Mouse (Mus musculus): ENCODE measurements around the gene Nfia.
A peak's percentile ranks its signal among the peaks of the same experiment; 100 is the strongest.

The Nfia gene

GRCm38 (mm10) chr4:97941616-97942015, 169.1 kb downstream of the Nfia start:
- DNase-seq (ENCODE audit: low read depth, low spot score): no peak

GRCm38 (mm10) chr4:97944309-97944708, 171.8 kb downstream of the Nfia start:
- DNase-seq (ENCODE audit: low read depth, low spot score): no peak

DNA sequence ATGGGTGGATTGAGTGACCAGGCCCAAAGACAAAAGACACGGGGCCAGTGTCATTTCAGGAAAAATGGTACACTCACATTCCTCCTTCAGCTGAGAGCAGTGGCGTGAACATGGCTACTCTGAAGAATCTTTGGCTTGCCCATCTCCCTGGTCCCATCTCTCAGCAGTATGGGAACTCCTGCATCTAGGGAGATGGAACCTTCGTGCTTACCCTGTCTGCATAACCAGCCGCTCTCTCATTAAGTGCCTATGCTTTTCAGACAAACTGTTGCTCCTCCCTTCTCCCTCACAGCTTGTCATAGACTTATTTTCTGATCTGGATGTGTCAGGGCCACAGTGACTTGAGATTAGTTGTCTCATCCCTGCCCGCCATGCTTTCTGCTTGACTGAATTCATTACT, 174.9 kb downstream of the Nfia start:
- DNase-seq (ENCODE audit: low read depth, low spot score): no peak

GRCm38 (mm10) chr4:97948250-97948649, 175.7 kb downstream of the Nfia start:
- no peak for DNase-seq (ENCODE audit: low read depth, low spot score)

GRCm38 (mm10) chr4:97950341-97951071, 178.0 kb downstream of the Nfia start:
- peak; percentile 67 for DNase-seq (ENCODE audit: low read depth, low spot score)

- DNase-seq (ENCODE audit: low read depth, low spot score): no peak
Measured at GRCm38 (mm10) chr4:97953886-97954285, 181.4 kb downstream of the Nfia start.

GRCm38 (mm10) chr4:97958121-97958520, 185.6 kb downstream of the Nfia start:
- no peak for DNase-seq (ENCODE audit: low read depth, low spot score)

DNA sequence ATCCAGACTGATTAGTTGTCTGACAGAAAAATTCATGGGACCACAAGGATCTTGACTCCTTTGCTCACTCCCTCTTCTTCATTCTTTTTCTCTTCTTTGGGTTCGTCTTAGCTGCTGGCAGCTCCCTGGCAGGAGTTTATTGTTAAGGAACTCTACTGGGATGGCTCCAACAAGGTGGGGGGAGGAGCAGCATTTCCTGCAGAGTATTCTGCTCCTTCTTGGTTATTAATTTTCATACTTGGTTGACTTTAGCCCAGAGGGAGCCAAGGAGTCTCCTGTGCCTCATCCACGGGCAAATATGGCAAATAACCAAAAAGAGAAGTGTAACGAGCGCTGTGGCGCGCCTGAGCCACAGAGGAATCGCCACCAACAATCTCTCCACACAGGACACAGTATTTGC, 190.3 kb downstream of the Nfia start:
- no peak for DNase-seq (ENCODE audit: low read depth, low spot score)

GRCm38 (mm10) chr4:97963951-97964350, 191.4 kb downstream of the Nfia start:
- DNase-seq (ENCODE audit: low read depth, low spot score): no peak

DNA sequence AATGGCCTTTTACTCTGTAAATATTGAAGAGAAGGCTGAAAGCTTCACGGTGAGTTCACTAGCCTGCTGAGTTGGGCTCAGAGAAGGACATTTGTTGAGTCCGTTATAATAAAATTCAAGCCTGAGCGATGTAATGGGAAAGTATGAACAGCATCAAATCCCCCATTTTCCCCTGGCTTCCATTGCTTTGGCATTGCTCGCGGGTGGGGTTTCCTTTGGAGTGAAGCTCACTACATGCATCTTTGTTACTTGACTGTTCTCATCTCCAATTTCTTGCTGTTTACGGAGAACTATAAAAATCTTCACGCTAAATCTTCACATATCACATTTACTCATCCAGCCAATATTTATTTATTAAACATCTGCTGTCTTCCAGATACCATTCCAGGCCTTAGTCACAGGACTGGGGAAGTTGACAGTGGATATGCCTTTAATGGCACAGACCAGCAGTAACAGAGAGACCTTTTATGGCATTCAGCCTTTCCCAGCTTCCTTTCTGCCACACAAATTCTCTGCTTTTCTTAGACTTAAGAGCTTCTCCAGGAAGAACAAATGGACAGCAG, 196.3 kb downstream of the Nfia start:
- DNase-seq (ENCODE audit: low read depth, low spot score): no peak

DNA sequence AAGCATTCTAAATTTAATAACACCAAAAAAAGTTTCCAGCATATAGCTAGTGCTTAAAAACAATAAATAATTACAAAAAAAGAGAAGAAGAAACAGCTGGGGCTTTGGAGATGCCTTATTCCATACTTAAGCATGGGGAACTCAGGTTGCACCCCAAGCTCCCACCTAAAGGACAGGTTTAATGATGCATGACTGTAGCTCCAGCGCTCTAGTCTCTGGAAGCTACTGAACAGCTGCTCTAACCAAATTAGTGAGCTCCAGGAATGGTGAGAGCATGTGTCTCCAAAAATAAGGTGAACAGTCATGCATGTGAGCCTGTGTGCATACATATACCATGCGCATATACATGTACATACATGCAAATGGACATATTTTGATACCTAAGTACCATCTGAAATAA, 200.5 kb downstream of the Nfia start:
- no peak for DNase-seq (ENCODE audit: low read depth, low spot score)

DNA sequence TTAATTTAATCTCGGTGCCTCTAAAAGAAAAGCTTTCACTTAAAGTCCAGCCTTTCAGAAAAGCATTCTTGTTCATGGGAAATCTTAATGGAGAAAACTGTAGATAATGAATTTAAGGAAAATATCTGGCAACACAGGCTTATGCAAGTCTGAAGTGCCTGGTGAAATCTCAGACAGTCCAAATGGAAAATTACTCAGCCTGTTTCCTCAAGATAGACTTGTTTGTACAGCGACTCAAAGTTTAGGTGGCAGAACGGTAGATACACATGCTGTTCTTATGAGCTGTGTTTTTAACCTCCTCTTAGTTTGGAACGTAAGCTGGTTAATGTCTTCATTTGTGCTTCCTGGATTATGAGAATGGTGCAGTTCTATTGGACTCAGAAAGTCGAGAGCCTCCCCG, 201.5 kb downstream of the Nfia start:
- DNase-seq (ENCODE audit: low read depth, low spot score): no peak

GRCm38 (mm10) chr4:97976891-97977290, 204.4 kb downstream of the Nfia start:
- no peak for DNase-seq (ENCODE audit: low read depth, low spot score)

DNA sequence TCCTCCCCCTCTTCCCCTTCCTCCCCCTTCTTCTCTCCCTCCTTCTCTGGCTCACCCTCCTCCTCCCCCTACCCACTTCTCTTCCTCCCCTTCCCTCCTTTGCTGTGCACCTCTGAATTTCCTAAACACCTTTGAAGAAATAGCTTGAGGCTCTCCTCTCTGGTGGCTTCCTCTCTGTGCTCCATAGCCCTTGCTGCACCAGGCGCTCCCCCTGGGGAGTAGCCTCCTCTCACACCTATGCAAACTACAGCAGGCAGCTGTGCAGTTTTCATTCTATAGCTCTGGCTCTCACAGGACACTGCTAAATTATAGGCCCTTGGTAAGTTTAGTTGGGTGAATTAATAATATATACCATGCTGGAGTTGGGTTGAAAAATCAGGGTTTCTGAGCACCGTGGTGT, 211.8 kb downstream of the Nfia start:
- no peak for DNase-seq (ENCODE audit: low read depth, low spot score)

DNA sequence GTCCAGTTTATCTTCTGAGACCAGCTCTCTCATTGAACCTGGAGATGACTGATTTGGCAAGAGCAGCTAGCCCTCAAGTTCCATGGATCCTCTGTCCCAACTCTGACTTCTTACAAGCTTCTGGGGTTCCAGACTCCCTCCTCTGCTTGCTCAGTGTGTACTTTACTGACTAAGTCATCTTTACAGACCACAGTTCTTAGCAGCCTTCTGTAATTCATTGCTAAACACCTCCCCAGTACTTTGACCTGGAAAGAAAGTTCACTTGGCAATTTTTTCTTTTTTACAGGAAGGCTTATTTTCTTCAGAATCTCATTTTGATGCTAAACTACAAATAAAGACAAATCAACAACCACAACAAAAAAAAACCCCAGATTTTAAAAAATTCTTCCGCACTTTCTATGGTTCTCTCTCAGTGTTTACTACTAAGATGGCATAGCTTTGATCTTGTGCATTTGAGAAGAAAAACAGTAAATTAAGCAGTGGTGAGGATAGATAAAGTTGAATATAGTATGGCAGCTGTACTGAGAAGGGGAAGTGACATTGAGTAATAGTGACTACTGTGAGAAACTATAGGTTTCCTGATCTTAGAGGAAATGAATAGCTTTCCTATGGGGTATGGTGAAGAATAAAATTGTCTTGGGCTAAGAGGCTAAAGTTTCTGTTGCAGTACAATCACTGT, 213.7 kb downstream of the Nfia start:
- no peak for DNase-seq (ENCODE audit: low read depth, low spot score)

GRCm38 (mm10) chr4:97986735-97987075, 214.2 kb downstream of the Nfia start:
- no peak for DNase-seq (ENCODE audit: low read depth, low spot score)

- DNase-seq (ENCODE audit: low read depth, low spot score): no peak
Measured at GRCm38 (mm10) chr4:97988703-97989102, 216.2 kb downstream of the Nfia start.

DNA sequence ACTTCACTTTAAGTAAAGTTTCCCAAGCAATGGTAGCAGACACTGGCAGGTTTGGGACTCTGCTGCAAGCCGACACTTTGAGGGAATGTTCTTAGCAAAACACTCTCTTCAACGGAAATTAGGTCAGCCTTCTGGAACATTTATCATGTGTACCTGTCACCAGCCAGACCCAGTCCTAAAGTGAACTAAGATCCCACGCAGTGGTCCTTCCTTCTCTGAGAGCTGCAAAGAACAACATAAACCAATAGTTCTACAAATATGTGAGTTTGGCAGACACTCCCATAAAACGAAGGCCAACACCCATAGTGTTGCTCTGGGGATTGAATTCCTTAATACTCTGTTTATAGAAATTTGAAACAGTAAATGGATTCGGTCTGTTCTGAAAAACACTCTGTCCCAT, 217.9 kb downstream of the Nfia start:
- DNase-seq (ENCODE audit: low read depth, low spot score): no peak

DNA sequence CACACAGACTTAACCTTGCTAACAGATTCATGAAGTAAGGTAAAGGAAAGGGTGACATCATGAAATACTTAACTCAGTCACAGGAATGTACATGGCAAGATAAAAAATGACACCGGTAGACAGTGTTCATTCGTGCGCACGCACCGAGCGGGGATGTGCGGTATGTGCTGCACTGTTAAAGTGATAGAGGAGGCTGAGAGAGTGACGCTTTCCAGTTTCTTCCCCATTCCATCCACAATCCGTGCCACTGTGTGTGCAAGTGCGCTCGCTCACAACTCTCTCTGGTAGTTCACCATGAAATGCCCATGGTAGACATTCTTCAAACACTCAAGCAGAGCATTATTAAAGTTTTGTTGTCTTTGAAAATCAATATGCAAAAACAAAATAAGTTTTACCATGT, 218.9 kb downstream of the Nfia start:
- DNase-seq (ENCODE audit: low read depth, low spot score): no peak

DNA sequence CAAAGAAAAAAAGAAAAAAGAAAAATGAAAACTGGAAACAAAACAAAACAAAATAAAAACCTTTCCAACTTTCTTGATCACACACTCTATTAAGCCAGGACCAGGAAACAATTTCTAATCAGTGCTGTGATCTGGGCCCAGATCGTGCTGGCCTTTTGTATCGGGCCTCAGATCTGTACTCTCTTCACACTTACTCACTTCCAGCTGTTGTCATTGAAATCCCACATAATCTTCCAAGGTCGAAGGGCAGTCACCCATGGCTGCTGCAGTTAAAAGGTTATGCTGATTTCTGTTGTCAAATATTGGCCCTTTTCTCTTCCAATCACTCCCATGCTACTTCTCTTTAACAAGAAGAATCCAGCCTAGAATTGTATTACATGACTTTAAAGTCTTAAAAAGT, 219.3 kb downstream of the Nfia start:
- no peak for DNase-seq (ENCODE audit: low read depth, low spot score)

DNA sequence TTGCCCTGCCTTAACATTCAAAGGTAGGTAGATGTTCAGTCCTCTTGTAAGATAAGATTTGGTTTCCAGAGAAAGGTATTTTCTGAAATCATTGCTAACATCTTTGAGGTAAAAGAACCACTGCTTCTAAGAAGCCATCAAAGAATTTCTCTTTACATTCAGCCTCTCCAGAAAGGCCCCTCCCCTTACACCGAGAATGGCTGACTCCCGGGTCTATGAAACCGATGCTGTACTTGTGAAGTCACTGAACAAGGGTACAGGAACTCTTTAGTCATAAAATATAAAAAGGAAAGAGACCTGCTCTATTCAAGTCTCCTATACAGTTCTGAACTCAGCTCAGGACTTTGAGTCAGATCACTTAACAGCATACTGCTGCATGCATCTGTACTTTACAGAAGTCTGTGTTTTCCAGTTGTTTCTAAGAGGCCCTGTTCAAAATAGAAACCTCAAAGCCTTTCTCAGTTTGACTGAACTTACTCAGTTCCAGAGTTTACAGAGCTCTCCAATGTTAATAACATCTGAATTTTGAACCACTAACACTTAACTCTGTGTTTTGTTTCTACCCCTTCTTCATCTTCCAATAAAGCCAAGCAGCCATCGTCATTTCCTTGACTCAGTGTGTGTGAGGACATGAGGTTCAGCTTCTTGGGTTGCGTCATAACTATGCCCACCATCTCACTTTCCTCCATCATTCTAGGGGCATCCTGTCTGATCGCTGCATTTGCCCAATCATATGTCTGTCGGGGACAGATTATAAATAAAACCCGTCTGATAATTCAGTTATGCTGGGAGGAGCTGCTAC, 223.6 kb downstream of the Nfia start:
- DNase-seq (ENCODE audit: low read depth, low spot score): no peak

DNA sequence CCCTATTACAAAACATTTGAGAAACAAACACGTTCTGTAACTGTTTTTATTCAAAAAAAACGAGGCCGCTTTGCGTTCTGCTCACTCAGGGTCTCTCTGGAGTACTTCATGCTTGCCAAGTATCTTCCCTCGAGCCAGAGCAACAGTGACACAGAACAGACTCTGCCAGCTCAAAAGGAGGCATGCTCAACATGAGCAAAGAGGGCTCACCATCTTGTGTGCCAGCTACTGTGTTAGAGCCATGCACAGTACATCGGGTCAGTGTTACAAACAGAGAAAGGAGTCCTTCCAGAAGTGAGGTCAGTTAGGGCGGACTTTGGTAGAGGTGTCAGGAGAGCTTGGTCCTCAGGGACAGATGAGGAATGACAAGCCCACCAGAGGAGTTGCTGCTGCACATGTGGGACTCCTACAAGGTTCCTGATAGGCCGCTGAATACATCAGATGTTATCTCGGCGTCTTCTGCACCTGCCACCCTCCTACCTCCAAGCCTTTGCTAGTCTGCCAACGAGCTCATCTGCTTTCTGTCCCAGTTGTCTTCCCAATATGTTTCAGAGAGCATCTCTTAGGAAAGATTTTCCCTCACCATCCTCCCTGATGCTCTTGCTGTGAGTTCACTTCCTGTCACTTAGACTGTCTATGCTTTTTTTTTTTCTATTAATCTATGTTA, 224.8 kb downstream of the Nfia start:
- DNase-seq (ENCODE audit: low read depth, low spot score): peak; percentile 50
